Mouse (Mus musculus) gastrocnemius, adult 8-10 months (tissue): Measurements from ENCODE around the gene Gli2. TPM values are rescaled to one million over a fixed set of nuclear protein-coding genes. Genes with fewer than 3 reads are reported as not detected.

Experiments used
- DNase-seq, 2 experiments: peaks; one replicate each; pipeline ENCODE4 v3.0.0; 2022; ENCODE audit warnings: low spot score in 2 of 2
- total RNA-seq, 4 experiments: library from RNA; stranded (reverse); gene quantifications; 2 replicates each; pipeline ENCODE4 v1.2.4; 2022

The Gli2 gene
- total RNA-seq, 4 experiments from 2014 or later = 0.44 to 0.54 (median 0.50) TPM

- peak; percentile 41 to 67 for DNase-seq
Observed at GRCm38 (mm10) chr1:119001454-119002034, 51.9 kb downstream of the Gli2 start.

- no peak for DNase-seq
Observed at GRCm38 (mm10) chr1:118994482-118995105, 58.8 kb downstream of the Gli2 start.

- DNase-seq = no peak
Observed at GRCm38 (mm10) chr1:118993775-118994174, 59.6 kb downstream of the Gli2 start.

- no peak for DNase-seq
Observed at GRCm38 (mm10) chr1:118988331-118988730, 65.1 kb downstream of the Gli2 start.

GRCm38 (mm10) chr1:118987538-118987937 lies 65.9 kb downstream of the Gli2 start:
- DNase-seq = no peak

- no peak for DNase-seq
Observed at GRCm38 (mm10) chr1:118983389-118983788, 70.0 kb downstream of the Gli2 start.

GRCm38 (mm10) chr1:118982805-118983211 lies 70.6 kb downstream of the Gli2 start:
- DNase-seq = no peak

- DNase-seq = peak; percentile 50 to 63
Observed at GRCm38 (mm10) chr1:118981943-118982804, 71.2 kb downstream of the Gli2 start.

- DNase-seq = no peak
Observed at GRCm38 (mm10) chr1:118980636-118981035, 72.8 kb downstream of the Gli2 start.

GRCm38 (mm10) chr1:118976596-118976995 lies 76.8 kb downstream of the Gli2 start:
- DNase-seq = peak; percentile 62 to 80

- no peak for DNase-seq
Observed at GRCm38 (mm10) chr1:118975376-118975775, 78.0 kb downstream of the Gli2 start.

- no peak for DNase-seq
Observed at GRCm38 (mm10) chr1:118970068-118970467, 83.4 kb downstream of the Gli2 start.

- no peak for DNase-seq
Observed at GRCm38 (mm10) chr1:118969409-118969808, 84.0 kb downstream of the Gli2 start.

GRCm38 (mm10) chr1:118968661-118969179 lies 84.7 kb downstream of the Gli2 start:
- DNase-seq = no peak

- no peak for DNase-seq
Observed at GRCm38 (mm10) chr1:118967976-118968375, 85.4 kb downstream of the Gli2 start.

GRCm38 (mm10) chr1:118967281-118967680 lies 86.1 kb downstream of the Gli2 start:
- no peak for DNase-seq

GRCm38 (mm10) chr1:118958644-118959043 lies 94.8 kb downstream of the Gli2 start:
- DNase-seq = no peak

- DNase-seq = no peak
Observed at GRCm38 (mm10) chr1:118955791-118956190, 97.6 kb downstream of the Gli2 start.

GRCm38 (mm10) chr1:118954434-118955301 lies 98.8 kb downstream of the Gli2 start:
- DNase-seq = no peak

- no peak for DNase-seq
Observed at GRCm38 (mm10) chr1:118953031-118953430, 100.4 kb downstream of the Gli2 start.

- no peak for DNase-seq
Observed at GRCm38 (mm10) chr1:118952318-118952717, 101.1 kb downstream of the Gli2 start.
